Mouse (Mus musculus): ENCODE measurements at regions not wholly inside any gene's neighbourhood (a gene's known extent, or its start where the extent isn't known, plus 50 kb on each side); places are given as distances from the start of the nearest gene placed in this dataset.
"Not testable (repeated sequence)": the region's sequence is repeated elsewhere in the genome, so short reads cannot be mapped to it uniquely, and the experiment has no call there.

DNA sequence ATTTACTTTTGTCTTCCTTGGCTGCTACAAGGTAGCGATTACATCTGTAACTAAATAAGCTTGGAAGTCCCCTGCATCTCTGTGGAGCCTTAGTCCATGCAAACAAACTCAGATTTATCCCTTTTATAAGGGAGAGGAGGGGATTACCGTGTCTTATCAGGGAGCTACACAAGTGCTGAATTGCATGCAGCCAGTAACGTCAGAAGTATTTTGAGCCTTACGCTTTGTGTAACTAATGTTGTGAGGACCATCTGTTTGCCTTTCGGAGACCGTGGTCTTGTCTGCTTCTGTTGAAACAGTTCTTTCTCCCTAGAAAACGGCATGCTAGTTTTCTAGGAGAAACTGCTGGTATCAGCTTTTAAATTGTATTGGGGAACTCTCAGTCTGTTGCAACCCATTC lies 58.0 kb upstream of the Dmrta1 start:
- Histone ChIP-seq H3K4me1 (no peaks in the 10 kb centered on the region), H3K9me3 (no peaks in the 10 kb centered on the region), H3K36me3 (replicated peaks) (no peaks in the 10 kb centered on the region), H3K4me3 (no peak overlapping the region), H3K27ac (replicated peaks) (no peak overlapping the region), H3K27me3 (replicated peaks; ENCODE audit: low read depth, poor library complexity, severe bottlenecking) (no peaks in the 10 kb centered on the region)
- WGBS = 72% methylated on average over 7 of the region's 7 CpGs
- no peak for DNase-seq (ENCODE audit: low spot score)

DNA sequence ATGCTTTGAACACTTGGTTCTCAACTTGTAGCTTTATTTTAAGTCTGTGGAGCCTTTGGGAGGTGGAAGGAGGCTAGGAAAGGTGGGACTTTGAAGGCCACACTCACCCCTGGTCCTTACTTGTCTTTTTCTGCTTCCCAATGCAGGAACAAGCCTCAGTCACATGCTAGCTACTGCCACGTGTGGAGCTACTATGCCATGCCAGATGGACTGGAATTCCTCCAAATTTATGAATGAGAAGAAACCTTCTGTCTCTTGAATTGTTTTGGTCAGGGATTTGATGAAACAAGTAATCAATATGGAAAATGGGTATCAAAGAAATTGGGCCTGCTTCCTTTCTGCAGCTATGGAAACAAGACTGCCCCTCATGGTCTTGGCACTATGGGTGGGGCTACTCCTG lies 74.5 kb upstream of the Dmrta1 start:
- Histone ChIP-seq H3K9me3 (no peaks in the 10 kb centered on the region), H3K4me3 (no peak overlapping the region)
- WGBS = 68% methylated on average over 1 of the region's 1 CpGs

DNA sequence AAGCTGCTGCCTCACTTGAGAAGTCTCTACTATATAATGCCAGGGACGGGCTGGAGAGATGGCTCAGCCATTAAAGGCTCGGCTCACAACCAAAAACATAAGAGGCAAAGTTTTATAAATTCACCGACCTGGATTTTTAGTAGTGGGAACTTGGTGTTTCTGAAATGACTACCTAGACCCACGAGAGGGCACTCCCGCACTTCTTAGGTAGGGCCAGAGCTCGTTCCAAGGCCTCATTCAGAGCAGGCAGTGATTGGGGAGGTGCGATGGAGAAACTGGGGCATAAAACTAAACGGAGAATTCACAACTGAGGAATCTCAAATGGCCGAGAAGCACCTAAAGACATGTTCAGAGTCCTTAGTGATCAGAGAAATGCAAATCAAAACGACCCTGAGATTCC lies 103.7 kb upstream of the Dmrta1 start:
- no peak overlapping the region for H3K4me3 ChIP-seq
- no peaks in the 10 kb centered on the region for H3K9me3 ChIP-seq
- no peaks in the 10 kb centered on the region for H3K4me1 ChIP-seq
- peak; percentile 49 for DNase-seq (ENCODE audit: low spot score)
- H3K27ac ChIP-seq (replicated peaks) = no peak overlapping the region
- no peaks in the 10 kb centered on the region for H3K36me3 ChIP-seq (replicated peaks)
- H3K27me3 ChIP-seq (replicated peaks; ENCODE audit: low read depth, poor library complexity, severe bottlenecking) = no peaks in the 10 kb centered on the region
- WGBS = 26% methylated on average over 10 of the region's 10 CpGs

More for the DNA sequence above, 74.5 kb upstream of the Dmrta1 start:
- no peak for DNase-seq (ENCODE audit: low spot score)
- Histone ChIP-seq H3K36me3 (replicated peaks) (no peaks in the 10 kb centered on the region), H3K27me3 (replicated peaks; ENCODE audit: low read depth, poor library complexity, severe bottlenecking) (no peaks in the 10 kb centered on the region), H3K27ac (replicated peaks) (no peak overlapping the region), H3K4me1 (no peaks in the 10 kb centered on the region)

DNA sequence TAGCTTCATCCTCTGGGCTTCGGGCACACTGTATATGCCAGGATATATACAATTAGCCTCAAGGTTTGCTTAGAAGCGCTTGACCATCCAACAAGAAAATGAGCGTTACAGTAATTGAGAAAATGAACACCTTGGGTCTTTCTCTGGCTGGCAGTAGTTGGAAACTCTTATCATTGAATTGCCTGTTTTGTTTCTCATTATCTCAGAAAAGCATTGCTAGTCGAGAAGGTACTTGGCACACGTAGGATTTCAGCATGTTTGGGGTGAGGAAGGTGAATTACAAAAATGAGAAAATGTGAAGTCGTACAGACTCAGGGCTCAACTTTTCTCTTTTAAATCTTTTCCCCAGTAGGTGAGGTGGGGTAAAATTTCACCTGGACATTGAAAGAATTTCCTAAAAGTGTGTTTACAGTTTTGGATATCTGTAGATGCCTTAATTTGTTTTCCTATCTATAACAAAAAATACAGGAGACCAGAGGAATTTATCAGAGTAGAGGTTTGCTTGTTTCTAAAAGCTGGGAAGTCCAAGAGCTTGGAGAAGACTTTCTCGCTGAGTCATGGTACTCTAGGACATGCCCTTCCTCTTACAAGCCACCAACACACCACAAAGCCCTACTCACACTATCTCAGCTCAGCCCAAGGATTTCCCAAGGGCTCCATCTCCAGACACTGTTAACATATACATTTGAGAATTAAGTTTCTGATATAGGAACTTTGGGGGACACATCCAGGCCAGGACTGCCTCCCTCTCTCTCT lies 124.3 kb upstream of the Dmrta1 start:
- H3K4me3 ChIP-seq = no peak overlapping the region
- no peaks in the 10 kb centered on the region for H3K9me3 ChIP-seq
- H3K36me3 ChIP-seq (replicated peaks) = no peaks in the 10 kb centered on the region
- no peaks in the 10 kb centered on the region for H3K27me3 ChIP-seq (replicated peaks; ENCODE audit: low read depth, poor library complexity, severe bottlenecking)
- no peak for DNase-seq (ENCODE audit: low spot score)
- no peaks in the 10 kb centered on the region for H3K4me1 ChIP-seq
- WGBS = 85% methylated on average over 7 of the region's 7 CpGs
- H3K27ac ChIP-seq (replicated peaks) = no peak overlapping the region

- WGBS = 64% methylated on average over 6 of the region's 6 CpGs
These were observed 126.7 kb upstream of the Dmrta1 start for GRCm38 (mm10) chr4:89552556-89552955.

DNA sequence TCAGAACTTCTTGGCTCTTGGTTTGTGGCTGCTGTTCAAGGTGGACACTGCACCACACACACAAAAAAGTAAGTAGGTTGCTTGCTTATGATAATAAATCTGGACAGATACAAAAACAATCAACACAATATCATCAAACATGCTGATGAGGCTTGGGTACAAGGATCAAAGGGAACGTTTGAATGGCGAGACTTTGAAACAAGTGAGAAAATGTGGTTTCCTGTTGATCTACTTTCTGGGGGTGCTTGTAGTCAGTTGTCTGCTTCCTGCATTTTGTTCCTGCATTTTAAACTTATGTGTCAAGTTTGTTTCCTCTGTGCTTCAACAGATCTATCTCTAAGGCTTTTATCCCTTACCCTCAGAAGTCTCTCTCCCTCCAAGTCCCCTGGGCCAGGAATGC lies 128.7 kb upstream of the Dmrta1 start:
- WGBS = 85% methylated on average over 2 of the region's 2 CpGs
- no peak overlapping the region for H3K4me3 ChIP-seq
- H3K36me3 ChIP-seq (replicated peaks) = no peaks in the 10 kb centered on the region
- no peaks in the 10 kb centered on the region for H3K9me3 ChIP-seq
- no peak overlapping the region for H3K27ac ChIP-seq (replicated peaks)
- DNase-seq (ENCODE audit: low spot score) = no peak
- no peaks in the 10 kb centered on the region for H3K4me1 ChIP-seq
- no peaks in the 10 kb centered on the region for H3K27me3 ChIP-seq (replicated peaks; ENCODE audit: low read depth, poor library complexity, severe bottlenecking)

More at GRCm38 (mm10) chr4:89552556-89552955, 126.7 kb upstream of the Dmrta1 start:
- H3K27ac ChIP-seq (replicated peaks) = no peak overlapping the region
- no peaks in the 10 kb centered on the region for H3K9me3 ChIP-seq
- no peaks in the 10 kb centered on the region for H3K36me3 ChIP-seq (replicated peaks)
- H3K4me1 ChIP-seq = no peaks in the 10 kb centered on the region
- H3K27me3 ChIP-seq (replicated peaks; ENCODE audit: low read depth, poor library complexity, severe bottlenecking) = no peaks in the 10 kb centered on the region
- no peak for DNase-seq (ENCODE audit: low spot score)
- no peak overlapping the region for H3K4me3 ChIP-seq

- WGBS = 17% methylated on average over 4 of the region's 4 CpGs
- peak; percentile 35 for DNase-seq (ENCODE audit: low spot score)
These were observed 146.8 kb upstream of the Dmrta1 start for GRCm38 (mm10) chr4:89532462-89532861.

DNA sequence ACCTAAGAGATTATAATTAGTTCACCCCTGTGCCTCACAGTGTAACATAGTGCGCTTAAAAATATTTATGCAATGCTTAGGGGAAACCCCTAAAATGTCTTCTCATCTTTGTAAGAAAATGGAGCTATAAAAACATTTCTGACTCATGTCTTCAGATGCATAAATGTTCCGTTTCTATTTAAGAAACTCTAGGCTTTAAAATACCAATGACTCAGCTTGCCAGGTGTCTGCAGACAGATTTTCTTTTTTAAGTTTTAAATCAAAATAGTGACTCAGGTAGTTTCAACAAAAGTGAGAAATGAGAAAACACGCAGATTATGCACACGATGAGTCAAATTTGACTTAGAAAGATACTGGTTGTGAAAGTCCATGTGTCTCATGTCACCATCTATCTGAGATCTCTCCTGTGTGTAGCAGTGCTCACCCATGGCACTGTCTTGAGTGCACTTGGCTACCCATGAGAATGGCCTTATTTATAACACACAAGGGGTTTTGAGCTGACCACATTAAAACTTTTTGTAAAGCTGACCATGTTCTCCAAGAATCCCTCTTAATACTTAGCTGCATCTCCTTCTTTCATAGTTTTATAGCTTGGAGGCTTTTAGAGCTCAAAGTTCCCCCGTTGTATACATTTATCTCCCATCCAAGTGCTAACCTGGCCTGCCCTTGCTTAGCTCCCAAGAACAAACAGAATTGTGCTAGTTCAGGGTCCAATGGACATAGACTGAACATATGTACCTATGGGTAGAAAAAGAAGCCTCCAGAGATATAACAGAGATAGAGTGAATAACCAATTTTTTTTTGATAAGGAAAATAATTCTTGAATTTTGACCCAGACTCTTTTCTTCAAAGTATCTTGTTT lies 149.0 kb upstream of the Dmrta1 start:
- no peaks in the 10 kb centered on the region for H3K9me3 ChIP-seq
- no peaks in the 10 kb centered on the region for H3K4me1 ChIP-seq
- no peak for DNase-seq (ENCODE audit: low spot score)
- H3K36me3 ChIP-seq (replicated peaks) = no peaks in the 10 kb centered on the region
- H3K27ac ChIP-seq (replicated peaks) = no peak overlapping the region
- WGBS = 83% methylated on average over 5 of the region's 5 CpGs
- no peak overlapping the region for H3K4me3 ChIP-seq
- peaks cover 21% of the 10 kb centered on the region for H3K27me3 ChIP-seq (replicated peaks; ENCODE audit: low read depth, poor library complexity, severe bottlenecking)

More at GRCm38 (mm10) chr4:89532462-89532861, 146.8 kb upstream of the Dmrta1 start:
- H3K4me3 ChIP-seq = no peak overlapping the region
- H3K27ac ChIP-seq (replicated peaks) = no peak overlapping the region
- H3K27me3 ChIP-seq (replicated peaks; ENCODE audit: low read depth, poor library complexity, severe bottlenecking) = peaks cover 4% of the 10 kb centered on the region
- H3K9me3 ChIP-seq = no peaks in the 10 kb centered on the region
- H3K36me3 ChIP-seq (replicated peaks) = no peaks in the 10 kb centered on the region
- no peaks in the 10 kb centered on the region for H3K4me1 ChIP-seq

GRCm38 (mm10) chr4:89527966-89528365 lies 151.3 kb upstream of the Dmrta1 start:
- H3K9me3 ChIP-seq = no peaks in the 10 kb centered on the region
- no peak overlapping the region for H3K4me3 ChIP-seq
- 45% methylated on average over 1 of the region's 1 CpGs for WGBS
- no peaks in the 10 kb centered on the region for H3K36me3 ChIP-seq (replicated peaks)
- no peak for DNase-seq (ENCODE audit: low spot score)
- peaks cover 8% of the 10 kb centered on the region; the same call in 1 of the 2 replicates for H3K4me1 ChIP-seq
- H3K27me3 ChIP-seq (replicated peaks; ENCODE audit: low read depth, poor library complexity, severe bottlenecking) = peaks cover 37% of the 10 kb centered on the region
- no peak overlapping the region for H3K27ac ChIP-seq (replicated peaks)

DNA sequence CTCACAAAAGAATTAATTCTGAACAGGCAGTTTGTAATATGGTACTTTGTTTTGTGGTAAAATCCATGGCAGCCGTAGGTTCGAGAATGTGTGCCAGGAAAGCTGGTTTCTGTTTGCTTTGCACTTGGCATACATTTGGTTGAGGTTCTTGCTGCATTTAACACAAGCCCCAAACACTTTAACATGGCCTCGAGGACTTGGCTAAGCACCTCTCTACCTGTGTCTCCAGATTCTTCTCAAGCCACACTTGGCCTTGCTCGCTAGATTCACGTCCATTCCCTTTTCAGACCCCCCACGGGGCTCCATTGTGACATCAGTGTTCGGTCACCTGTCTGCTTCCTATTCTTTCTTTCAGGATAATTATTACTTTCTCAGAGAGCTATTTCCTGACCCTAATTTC lies 151.9 kb upstream of the Dmrta1 start:
- Histone ChIP-seq H3K4me1 (peaks cover 8% of the 10 kb centered on the region; the same call in 1 of the 2 replicates), H3K27me3 (replicated peaks; ENCODE audit: low read depth, poor library complexity, severe bottlenecking) (peaks cover 44% of the 10 kb centered on the region), H3K27ac (replicated peaks) (no peak overlapping the region), H3K9me3 (no peaks in the 10 kb centered on the region), H3K4me3 (no peak overlapping the region), H3K36me3 (replicated peaks) (no peaks in the 10 kb centered on the region)
- no peak for DNase-seq (ENCODE audit: low spot score)
- WGBS = 71% methylated on average over 7 of the region's 7 CpGs

DNA sequence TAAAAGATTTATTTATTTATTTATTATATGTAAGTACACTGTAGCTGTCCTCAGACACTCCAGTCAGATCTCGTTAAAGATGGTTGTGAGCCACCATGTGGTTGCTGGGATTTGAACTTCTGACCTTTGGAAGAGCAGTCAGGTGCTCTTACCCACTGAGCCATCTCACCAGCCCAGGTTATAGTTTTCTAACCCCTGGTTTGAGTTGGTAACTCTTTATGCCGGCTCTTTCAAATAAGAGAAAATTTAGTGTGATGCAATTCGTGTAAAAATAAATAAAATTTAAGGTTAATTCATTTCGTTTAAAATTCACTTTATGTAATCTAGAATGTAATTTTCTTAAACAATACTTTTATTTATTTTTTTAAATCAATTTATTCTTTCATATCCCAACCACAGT lies 153.7 kb upstream of the Dmrta1 start:
- not testable (repeated sequence) for H3K27ac ChIP-seq (replicated peaks); DNase-seq (ENCODE audit: low spot score); H3K4me3 ChIP-seq; H3K9me3 ChIP-seq; H3K36me3 ChIP-seq (replicated peaks); H3K4me1 ChIP-seq
- WGBS = 58% methylated on average over 4 of the region's 4 CpGs
- peaks cover 52% of the 10 kb centered on the region for H3K27me3 ChIP-seq (replicated peaks; ENCODE audit: low read depth, poor library complexity, severe bottlenecking)

DNA sequence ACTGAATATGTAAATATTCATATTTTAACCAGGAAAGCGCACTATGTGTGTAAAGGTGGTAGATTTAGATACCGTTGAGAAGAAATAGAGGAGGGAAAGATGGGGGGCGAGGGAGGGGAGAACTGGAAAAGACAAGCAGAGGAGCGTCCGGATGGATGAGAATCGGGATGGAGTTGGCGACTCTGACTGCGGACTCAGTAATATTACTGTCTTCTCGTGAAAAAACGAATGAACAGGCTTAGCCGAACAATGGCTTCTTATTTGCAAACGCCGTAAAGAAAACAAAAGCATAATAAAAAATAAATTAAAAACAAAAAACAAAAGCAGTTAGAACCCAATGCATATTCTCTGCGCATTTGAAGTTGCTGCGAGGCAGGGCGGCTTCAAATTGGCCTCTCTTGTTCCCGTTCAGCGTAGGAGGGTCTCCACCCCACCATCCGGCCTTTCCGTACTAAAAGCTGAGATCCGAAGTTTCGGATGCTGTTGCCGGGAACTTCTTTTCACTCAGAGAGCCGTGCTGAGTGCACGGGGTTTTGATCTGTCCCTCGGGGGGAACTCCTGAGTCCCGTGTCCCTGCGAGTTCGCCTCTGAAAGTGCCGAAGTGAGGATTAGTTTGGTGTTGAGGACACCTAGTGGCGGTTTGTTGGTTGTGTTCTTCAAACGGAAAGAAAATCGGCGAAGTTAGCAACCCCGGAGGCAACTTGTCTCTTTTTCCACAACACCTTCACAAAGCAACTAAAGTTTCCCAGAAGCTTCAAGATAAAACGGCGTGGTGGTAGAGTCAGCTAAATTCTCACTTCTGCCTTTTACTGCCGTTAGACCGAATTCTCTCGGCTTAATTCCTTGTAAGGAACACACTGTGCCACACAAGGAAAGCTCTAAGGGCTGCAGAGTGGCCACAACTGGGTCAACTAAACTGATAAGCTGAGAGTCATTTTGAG lies 154.7 kb upstream of the Dmrta1 start:
- DNase-seq (ENCODE audit: low spot score) = peak; percentile 81
- Histone ChIP-seq H3K4me3 (peak overlapping the region; percentile 57), H3K36me3 (replicated peaks) (no peaks in the 10 kb centered on the region), H3K27me3 (replicated peaks; ENCODE audit: low read depth, poor library complexity, severe bottlenecking) (peaks cover 59% of the 10 kb centered on the region), H3K9me3 (no peaks in the 10 kb centered on the region), H3K4me1 (peaks cover 8% of the 10 kb centered on the region; the same call in 1 of the 2 replicates), H3K27ac (replicated peaks) (no peak overlapping the region)
- 2% methylated on average over 40 of the region's 40 CpGs for WGBS
